Mouse (Mus musculus) testis, postnatal 10 days (tissue): ENCODE results near the gene Megf11.

ENCODE experiments used
- DNase-seq: peaks from one replicate; pipeline ENCODE4 v3.0.0; 2021; ENCODE audit warnings: low spot score

Megf11 gene

DNA sequence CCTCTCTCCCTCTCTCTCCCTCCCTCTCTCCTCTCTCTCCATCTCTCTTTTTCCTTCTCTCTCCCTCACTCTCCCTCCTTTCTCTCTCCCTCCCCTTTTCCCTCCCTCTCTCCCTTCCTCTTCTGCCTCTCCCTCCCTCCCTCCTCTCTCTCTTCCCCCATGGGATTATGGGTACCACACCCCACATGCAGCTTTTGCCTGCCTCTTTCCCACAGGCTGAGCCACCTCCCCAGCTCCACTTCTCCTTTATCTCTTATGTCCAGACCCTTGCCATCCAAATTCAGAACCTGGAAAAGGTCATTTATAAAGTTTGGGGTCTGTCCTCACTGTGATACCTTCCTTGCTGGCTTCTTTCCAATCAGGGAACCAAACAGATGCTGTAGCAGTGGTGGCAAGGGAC is 180.5 kb downstream of the Megf11 start:
- DNase-seq = no peak

DNA sequence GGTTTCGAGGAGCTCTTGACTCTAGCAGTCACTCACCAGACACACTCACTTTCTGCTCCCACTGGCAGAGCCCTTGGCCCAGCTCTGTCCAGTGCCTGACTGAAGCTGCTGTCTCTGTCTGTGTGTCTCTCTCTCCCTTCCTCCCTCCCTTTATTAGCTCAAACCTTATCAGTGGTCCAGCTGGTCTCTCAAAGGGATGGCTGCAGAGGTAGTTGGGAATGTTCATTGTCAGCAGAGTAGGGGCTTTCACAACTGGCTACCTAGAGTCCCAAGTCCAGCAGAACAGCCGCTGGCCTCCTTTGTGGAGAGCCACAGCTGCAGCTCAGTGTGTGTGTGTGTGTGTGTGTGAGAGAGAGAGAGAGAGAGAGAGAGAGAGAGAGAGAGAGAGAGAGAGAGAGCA is 180.9 kb downstream of the Megf11 start:
- DNase-seq = no peak

DNA sequence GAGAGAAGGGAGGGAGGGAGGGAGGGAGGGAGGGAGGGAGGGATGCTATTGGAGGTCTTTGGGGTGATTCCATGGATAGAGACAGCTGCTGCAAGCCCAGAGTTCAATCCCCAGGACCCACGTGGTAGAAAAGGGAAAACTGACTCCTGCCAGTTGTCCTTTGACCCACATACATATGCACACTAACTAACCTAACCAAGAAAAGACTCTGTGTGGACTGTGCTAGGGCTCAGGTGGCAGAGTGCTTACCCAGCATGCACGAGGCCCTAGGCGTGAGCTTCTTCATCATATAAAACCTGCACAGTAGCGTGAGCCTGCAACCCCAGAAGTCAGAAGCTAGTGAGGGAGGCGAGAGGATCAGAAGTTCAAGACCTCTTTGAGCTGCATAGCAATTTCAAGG is 182.1 kb downstream of the Megf11 start:
- no peak for DNase-seq

DNA sequence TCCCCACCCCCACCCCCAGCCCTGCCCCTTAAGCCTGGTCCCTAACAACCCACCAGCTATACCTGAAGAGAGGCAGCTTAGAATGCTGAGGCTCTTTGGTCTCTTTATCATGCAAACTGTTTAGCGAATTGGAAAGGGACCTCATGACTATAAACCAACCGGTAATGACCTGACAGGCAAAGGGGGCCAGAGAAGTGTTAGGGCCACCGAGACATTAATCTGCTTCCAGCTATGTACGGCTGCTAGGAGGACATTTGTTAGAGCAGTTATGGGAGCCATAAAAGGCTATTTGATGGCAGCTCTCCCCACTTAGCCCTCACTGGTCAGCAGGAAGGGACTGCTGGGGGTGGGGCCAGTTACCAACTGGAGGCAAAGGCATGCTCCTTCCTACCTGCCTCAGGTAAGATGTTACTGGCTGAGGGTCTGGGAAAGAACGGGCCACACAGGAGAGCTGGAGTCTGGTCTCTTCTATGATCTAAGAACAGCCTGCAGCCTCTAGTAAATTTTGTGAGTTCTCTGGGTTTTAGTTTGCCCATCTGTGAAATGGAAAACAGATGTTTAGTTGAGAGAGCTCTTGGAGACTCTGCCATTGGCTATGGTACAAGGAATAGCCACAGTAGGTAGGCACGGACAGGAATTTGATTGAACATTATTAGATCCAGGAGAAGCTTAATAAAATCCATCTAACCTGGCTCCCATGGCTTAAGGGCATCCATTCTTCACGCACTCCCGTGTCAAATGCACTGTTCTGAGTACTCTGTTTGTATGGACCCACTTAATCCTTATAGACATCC is 183.2 kb downstream of the Megf11 start:
- no peak for DNase-seq

DNA sequence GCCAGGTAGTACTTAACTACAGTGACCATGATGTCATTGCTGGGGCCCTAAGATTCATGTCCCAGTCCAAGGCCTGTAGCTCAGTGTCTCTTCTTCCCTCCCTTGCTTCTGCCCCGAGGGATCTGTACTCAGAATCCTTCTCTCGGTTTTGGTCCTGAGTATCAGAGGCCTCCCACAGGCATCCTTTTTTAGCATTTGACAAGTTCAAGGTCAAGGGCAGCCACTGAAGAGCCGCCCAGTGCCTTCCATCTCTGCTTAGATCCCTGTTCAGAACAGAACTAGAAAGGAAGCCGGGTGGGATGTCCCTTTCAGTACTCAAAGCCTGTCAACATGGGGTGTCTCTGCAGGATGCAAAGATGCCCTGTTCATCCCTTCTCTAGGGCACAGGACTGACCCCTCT is 185.0 kb downstream of the Megf11 start:
- DNase-seq = no peak

DNA sequence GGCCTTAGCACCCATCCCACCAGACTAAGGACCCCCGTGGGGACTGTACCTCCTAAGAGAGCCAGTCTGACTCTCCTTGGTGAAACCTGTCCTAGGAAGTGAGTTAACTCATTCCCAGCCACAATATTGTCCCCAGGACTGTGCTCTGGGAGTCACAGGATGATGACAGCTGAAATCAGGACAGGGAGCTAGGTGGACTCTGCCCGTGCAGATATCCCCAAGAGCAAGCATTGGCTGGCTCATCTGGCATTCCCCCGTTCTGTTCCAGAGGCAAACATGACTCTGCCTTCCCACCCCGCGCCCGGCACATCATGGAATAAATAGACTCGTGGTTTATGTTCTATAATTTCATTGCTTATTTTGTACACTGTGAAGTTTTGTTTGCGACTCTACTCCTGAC is 185.7 kb downstream of the Megf11 start:
- no peak for DNase-seq

DNA sequence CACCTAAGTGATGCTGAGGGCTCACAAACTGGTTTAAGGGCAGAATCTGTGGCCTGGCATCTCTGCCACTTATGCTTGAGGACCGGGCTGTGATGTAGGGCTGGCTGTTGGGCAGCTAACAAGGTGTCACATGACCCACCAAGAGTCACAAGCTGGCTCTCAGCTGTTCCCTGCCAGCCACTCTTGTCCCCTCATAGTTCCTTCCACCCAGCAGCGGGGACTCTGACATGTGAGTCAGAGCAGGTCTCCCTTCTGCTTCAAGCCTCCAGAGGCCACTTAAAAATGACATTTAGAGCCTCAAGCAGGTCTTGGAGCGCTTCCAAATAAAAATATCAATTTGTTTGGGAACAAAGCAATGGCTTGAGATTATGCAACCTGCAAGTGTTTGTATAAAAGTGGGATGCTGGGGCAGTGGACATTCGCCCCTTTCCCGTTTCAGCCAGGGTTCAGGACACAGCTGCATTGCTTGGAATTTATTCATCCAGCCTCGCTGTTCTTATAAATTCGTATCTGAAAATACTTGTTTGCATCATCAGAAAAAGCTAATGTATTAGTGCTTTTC is 187.3 kb downstream of the Megf11 start:
- DNase-seq = no peak

DNA sequence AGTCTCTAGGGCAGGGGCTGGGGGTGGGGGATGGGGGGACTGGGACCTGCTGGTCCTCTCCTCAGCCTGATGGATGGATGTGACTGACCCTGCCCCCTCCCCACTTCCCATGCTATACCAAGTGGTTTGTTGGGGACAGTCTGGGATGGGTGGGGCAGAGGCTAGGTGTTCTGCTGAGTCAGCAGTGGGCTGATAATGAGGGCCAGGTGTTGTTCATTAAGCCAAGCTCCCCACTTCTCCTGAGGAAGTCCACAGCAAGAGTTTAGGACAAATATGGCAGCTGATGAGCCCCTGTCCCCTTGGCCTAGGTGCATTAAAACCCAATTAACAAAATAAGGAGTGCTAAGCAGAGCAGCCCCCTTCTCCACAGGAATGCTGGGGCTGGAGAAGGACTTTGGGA is 190.2 kb downstream of the Megf11 start:
- DNase-seq = no peak

DNA sequence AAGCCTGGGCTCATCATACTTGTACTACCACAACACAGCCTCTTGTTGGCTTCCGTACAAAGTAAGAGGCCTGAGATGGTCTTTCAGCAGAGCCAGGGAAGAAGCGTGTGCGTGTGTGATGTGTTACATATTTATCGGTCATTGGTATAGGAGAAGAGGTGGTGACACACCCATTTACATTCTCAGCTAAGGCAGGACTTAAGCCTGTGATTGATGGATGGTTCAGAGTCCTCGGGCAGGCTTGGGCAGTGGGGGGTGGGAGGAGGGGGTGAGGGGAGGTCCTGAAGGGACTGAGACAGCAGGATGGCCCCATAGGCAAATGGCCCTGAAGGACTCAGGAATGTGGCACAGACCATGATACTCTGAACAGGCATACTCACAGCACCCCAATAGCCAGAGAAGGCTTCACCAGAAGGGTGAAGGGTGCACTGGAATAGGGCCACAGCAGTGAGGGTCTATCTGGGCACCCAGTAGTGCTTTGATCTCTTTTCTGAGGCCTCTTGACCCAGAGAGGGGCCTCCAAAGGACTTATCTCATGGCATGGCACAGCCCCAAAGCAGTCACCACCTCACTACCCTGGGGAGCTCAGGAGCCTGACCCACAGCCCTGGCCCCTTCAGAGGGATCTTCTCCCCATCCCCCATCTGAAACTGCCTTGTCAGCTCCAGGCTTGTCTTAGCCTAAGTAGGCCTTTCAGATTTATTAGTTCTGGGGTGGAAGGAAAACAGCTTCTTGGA is 190.9 kb downstream of the Megf11 start:
- no peak for DNase-seq

DNA sequence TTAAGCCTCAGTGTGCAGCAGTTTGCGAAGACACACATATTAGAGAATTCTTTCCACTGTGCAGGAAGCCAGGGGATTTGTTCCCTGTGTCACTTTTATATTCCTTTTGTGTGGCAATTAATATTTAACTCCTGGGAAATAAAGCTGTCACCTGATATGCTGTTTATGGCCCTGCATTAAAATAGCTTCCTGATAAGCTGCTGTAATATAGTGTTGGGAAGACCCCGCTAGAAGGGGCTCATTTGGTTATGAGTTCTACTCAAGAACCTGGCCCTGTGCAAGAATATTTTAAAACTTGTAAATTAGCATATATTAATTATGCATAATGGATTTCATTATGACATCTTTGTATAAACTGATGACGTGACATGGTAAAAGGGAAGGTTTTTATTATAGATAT is 191.7 kb downstream of the Megf11 start:
- no peak for DNase-seq

DNA sequence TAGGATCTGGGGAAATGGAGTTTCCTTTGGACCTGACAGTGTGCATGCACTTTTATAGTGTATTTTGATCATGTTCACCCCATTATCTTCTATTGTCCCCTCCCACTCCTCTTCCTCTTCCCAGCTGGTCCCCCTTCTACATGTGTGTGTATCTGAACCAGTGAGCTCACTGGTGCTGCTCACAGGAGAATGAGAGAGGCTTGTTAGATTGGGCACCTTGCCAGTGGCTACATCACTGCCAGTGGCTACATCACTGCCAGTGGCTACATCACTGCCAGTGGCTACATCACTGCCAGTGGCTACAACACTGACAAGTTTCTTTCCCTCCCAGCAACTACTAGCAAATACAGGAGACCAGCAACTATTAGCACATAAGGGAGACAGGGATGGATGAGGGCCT is 192.6 kb downstream of the Megf11 start:
- no peak for DNase-seq

DNA sequence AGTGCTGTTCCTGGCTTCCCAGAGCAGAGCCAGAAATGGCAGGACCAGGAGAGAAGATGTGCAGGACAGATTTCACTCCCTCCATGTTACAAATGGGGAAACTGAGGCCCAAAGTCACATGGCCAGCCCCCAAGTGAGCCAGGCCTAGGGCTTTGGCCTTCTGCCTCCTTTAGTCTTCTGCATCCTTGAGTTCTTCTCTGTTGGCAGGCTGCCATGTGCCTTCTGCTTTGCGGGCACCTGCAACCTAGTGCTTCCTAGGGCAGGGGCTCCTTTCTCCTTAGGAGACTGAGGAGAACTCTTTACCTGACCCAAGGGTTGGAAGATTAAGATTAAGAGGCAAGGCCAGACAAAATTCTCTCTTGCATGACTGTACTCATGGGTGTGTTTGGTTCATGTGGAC is 193.9 kb downstream of the Megf11 start:
- no peak for DNase-seq

DNA sequence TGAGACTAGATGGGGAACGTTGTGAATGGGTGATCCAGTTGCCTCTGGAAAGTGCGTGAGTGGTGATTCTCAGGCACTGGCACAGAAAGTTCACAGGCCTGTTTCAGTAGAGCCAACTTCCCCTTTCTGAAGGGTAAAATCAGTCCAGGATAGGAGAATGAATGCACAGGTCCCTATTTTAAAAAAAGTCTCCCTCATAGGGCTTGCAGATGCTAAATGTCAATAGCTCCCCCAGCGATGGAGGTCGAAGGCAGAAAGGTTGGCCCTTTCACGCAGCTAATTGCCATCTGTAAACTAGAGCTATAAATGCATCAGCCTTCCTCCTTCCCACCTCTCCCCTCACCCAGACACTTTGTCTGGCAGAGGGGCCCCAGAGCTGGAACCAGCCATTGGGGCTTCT is 200.9 kb downstream of the Megf11 start:
- DNase-seq = no peak

DNA sequence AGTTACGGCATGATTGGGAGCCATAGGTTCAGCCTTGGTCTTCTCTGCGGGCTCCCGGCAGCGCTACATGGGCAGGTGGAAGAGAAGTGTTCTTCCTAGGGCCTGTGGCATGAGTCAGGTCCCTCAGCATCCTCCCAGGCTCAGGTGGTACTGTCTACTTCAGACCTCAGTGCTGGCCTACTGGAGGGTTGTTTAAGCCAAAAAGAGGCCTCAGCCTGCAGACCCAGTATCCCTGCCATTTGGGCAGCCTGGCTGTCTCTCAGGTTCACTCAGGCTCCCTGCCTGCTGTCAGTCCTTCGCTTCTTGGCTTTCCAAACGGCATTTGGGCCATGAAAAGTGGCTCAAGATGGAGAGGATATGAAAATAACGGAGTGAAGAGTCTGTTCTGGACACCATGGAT is 202.6 kb downstream of the Megf11 start:
- no peak for DNase-seq

DNA sequence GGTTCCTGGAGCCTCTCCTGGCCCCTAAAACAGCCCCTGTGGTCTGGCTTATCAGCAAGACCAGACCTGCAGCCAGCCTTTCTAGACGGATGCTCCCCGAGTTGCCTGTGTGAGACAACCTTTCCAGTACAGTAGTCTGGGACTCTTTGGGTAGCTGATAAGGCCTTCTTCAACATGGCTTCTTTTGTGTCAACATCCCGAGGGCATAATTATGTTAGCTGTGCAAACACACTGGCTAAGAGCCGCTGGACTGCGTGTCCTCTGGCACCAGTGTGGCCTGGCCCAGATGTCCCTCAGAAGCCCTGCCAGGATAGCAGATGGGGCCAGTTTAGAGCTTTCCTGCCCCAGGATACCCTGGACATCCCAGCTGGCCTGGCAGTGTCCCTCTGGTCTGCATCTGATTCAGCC is 205.2 kb downstream of the Megf11 start:
- DNase-seq = no peak

DNA sequence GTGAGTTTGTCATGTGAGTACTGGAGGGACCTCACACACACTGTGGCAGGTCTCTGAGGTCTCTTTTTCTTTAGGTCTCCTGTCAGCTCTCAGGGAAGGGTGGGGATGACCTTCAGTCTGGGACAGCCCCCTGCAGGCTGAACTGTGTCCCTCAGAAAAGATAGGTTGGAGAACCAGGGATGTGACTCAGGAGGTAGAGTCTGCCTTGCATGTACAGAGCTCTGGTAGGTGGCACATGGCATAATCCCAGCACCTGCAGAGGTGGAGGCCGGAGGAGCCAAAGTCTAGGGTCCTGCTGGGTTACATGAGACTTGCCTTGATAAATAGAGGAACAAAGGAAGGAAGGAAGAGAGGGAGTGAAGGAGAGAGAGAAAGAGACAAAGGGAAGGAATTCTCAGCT is 206.0 kb downstream of the Megf11 start:
- no peak for DNase-seq

DNA sequence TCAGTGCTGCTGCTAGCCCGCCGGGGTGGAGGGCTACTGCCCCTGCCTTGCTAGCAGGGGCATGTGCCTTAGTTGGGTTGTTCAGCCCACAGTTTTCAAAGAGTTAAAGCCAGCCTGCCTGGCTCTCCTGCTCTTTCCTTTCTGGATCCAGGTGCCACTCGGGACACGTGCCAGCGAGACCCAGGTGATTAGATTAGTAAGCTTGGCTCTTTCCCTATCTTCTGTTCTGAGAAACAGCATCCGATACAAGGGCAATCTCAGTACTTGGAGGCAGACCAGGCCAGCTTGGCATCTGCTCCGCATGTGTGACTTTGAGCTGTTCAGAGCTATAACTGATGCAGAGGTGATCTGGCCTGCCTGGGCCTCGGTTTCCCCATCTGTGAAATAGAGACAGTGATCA is 209.0 kb downstream of the Megf11 start:
- no peak for DNase-seq

DNA sequence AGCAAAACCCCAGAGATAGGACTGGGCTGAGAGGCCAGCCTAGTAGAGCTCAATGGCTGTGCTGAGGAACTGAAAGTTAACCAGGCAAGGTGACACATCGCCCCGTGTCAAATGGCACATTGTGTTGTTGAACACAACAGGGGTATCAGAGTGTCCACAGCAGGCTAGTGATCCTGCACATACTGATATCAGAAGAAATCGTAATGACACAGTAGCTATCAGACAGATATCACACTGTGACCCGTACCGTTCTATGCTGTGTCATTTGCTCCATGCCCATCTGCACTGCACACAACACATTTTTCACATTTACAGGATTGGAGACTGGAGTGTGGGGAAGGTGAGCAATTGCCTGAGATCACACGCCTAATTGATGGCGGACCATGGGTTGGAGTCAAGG is 213.0 kb downstream of the Megf11 start:
- no peak for DNase-seq

DNA sequence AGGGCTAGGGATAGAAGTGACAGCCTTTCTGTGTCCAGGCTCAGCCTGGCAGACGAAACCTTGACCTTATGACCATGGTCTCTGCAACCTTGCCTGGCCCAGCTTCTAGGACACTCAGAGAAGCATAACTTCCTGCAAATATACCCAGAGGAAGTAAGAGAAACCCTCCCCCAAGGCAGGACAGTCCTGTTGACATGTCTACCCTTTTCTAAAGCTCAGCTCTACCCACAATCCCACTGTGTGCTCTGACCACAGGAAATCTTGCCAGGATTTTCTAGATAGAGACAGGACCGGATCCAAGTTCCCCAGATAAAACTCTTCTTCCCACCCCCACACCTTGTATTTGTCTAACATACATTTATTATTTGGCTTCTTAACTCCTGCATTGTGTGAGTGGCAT is 215.3 kb downstream of the Megf11 start:
- DNase-seq = no peak

DNA sequence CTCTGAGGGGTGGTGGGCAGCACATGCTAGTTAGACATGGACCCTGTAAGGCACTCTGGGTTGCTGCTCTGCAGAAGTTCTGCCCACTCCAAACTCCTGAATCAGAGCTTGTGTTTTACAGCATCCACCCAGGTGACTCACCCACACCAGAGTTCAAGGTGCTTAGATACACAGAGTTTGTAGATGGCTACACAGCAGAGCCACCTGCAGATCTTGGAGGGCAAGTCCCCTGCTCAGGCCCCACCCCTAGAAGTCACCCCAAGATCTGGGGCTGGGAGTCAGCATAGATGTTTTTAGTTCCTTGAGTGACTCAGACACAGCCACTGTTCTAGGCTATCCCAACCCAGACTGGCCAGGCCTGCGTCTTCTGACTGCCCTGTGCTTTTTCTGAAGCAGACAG is 217.5 kb downstream of the Megf11 start:
- no peak for DNase-seq

DNA sequence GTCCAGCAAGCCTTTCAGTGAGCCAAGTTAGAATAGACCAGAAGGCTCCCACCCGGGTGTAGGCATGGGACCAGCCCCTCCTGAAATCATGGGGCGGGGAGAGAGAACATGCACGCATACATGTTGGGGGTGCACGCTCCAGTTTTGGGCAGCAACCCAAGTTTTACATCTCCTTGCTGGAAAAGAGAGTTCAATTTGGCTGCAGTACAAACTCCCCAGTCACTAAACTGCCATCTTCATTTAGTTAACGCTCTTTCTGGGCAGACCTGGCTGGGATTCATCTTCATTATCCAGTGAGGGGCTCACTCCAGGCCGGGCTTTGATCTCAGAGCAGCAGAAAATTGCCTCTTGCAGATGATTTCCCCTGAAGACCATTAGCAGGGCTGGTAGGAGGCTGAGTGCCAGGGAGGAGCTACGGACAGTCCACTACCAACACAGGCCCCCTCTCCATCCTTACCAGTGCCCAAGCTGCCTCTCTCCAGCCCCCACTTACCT is 218.8 kb downstream of the Megf11 start:
- DNase-seq = no peak

DNA sequence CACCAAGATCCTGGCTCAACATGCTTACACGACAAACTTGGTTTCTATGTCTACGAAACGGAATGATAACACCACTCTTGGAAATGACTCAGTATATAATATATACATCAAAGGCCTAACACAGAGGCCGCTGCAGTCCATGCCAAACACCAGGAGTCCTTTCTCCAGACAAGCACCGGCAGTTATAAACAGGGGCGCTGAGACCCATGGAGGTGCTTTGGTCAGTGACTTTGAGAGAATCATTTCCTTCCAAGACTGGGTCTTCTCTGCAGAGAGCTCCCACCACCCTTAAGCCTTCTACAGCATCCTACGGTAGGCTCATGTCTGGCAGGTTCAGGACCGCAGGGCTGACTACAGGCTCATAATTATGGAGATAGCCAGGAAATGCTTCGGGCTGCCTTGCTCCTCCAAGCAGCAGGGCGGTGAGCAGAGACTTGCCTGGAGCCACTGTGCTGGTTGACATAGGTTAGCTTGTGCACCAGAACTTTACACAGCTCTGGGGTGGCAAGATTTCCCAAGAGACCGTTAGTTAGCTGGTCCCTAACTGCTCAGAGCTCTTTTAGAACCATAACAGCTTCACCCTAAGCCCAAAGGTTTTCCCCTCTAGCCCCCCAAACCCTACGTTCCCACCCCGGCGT is 219.8 kb downstream of the Megf11 start:
- no peak for DNase-seq
